Mouse (Mus musculus): Measurements from ENCODE around the gene Ccl8.

DNA sequence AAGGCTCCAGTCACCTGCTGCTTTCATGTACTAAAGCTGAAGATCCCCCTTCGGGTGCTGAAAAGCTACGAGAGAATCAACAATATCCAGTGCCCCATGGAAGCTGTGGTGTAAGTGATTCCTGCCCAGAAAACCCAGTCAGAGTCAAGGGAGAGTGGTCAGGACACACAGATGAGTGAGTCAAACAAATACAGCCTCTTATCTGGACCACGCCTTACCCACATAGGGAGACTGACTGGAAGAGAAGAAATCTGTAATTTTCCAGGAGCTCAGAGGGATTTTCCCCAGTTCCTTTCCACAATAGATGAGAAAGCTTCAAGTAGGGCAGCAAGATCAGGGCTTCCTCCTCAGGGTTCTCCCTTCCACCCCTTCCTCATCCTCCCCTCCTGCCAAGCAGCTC lies 1.1 kb downstream of the Ccl8 start:
- no peak for TF ChIP-seq CTCF (IDR thresholded peaks at IDR 0.05)
- TF ChIP-seq EP300 (IDR thresholded peaks at IDR 0.05), result no peak
